In the genomic region with DNA sequence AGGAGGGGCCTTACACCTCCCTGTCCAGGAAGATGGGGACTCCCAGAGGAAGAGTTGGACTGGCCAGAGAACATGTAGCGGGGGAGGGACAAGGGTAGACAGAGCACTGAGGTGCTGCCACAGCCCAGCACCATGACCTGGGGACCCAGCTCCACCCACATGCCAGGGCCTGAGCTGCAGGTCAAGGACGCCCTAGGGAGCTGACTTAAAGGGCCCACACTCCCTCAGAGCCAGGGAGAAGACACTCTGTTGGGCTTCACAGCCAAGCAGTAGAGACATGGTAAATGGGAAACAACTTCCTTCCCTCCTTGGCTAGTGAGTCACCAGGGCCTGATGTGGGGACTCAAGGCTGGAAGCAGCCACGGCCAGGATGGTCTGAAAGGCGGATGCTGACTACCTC, we compare ENCODE assay signal across 16 mouse cellular contexts. TPM values are rescaled to one million over a fixed set of nuclear protein-coding genes. Genes with fewer than 3 reads are reported as not detected.
DNase-seq lines count a peak whose midpoint lies in the region; ATAC-seq and TF ChIP-seq lines count a peak whose summit lies in the region.
"Had no signal": no experiment of that assay in that cellular context is flagged by ENCODE, and none has a peak within 500 bp of the region (broad histone marks: within the 10 kb centered on the region; RNA-seq: fewer than 3 reads in every experiment).

No protein-coding gene starts in this region.

- no peak overlapping the region for H3K4me2 ChIP-seq in heart, postnatal 0 days (ENCODE audit: low read depth, low read length)
- H3K4me2 ChIP-seq in liver, embryonic 13.5 days, result peak overlapping the region; percentile 74; the same call in 1 of the 2 replicates
- H3K4me2 ChIP-seq in hindbrain, embryonic 13.5 days, result no peak overlapping the region
- H3K4me2 ChIP-seq: embryonic facial prominence, embryonic 13.5 days; lung, embryonic 15.5 days; neural tube, embryonic 12.5 days had no signal

- ATAC-seq in heart, postnatal 0 days (ENCODE audit: insufficient read depth, low read depth), result no peak
- ATAC-seq in liver, embryonic 13.5 days (ENCODE audit: low read depth), result no peak
- no peak for ATAC-seq in hindbrain, embryonic 13.5 days (ENCODE audit: low FRiP score)
- ATAC-seq: hindbrain, embryonic 16.5 days had no signal

- TF ChIP-seq CTCF in heart, postnatal 0 days (IDR thresholded peaks at IDR 0.05; ENCODE audit: low read depth), result no peak

- H3K27ac ChIP-seq in heart, postnatal 0 days (ENCODE audit: low read depth), result 0 out of 2 replicates have a peak overlapping the region, but pooled peaks have one; percentile 22
- peak overlapping the region; percentile 97 for H3K27ac ChIP-seq in liver, embryonic 13.5 days
- no peak overlapping the region for H3K27ac ChIP-seq in hindbrain, embryonic 13.5 days
- H3K27ac ChIP-seq: embryonic facial prominence, embryonic 13.5 days; lung, embryonic 15.5 days; neural tube, embryonic 12.5 days had no signal

- no peaks in the 10 kb centered on the region for H3K27me3 ChIP-seq in heart, postnatal 0 days (ENCODE audit: control insufficient read depth, insufficient read depth, low read length)
- H3K27me3 ChIP-seq in liver, embryonic 13.5 days, result no peaks in the 10 kb centered on the region
- 0 out of 2 replicates have a peak, but pooled peaks cover 3% of the 10 kb centered on the region for H3K27me3 ChIP-seq in hindbrain, embryonic 13.5 days
- H3K27me3 ChIP-seq: lung, embryonic 15.5 days; neural tube, embryonic 12.5 days had no signal

- no peak overlapping the region for H3K9ac ChIP-seq in heart, postnatal 0 days (replicated peaks; ENCODE audit: low read depth, low read length)
- H3K9ac ChIP-seq in liver, embryonic 13.5 days, result 0 out of 2 replicates have a peak overlapping the region, but pooled peaks have one; percentile 4
- H3K9ac ChIP-seq in hindbrain, embryonic 13.5 days, result no peak overlapping the region
- H3K9ac ChIP-seq: embryonic facial prominence, embryonic 13.5 days; lung, embryonic 15.5 days; neural tube, embryonic 12.5 days had no signal

- H3K4me1 ChIP-seq in heart, postnatal 0 days (ENCODE audit: control insufficient read depth, insufficient read depth), result peaks cover 41% of the 10 kb centered on the region
- peaks cover 99% of the 10 kb centered on the region for H3K4me1 ChIP-seq in liver, embryonic 13.5 days (replicated peaks)
- H3K4me1 ChIP-seq in hindbrain, embryonic 13.5 days (replicated peaks), result peaks cover 35% of the 10 kb centered on the region

- TF ChIP-seq EP300 in heart, postnatal 0 days (IDR thresholded peaks at IDR 0.05; ENCODE audit: low read depth), result no peak

- H3K36me3 ChIP-seq in heart, postnatal 0 days (replicated peaks; ENCODE audit: control insufficient read depth, insufficient read depth, low read length), result 0 out of 2 replicates have a peak, but pooled peaks cover 7% of the 10 kb centered on the region
- peaks cover 49% of the 10 kb centered on the region for H3K36me3 ChIP-seq in liver, embryonic 13.5 days
- H3K36me3 ChIP-seq in hindbrain, embryonic 13.5 days, result no peaks in the 10 kb centered on the region
- H3K36me3 ChIP-seq: lung, embryonic 15.5 days; neural tube, embryonic 12.5 days had no signal

- H3K9me3 ChIP-seq in heart, postnatal 0 days (replicated peaks; ENCODE audit: control insufficient read depth, low read length), result no peaks in the 10 kb centered on the region
- no peaks in the 10 kb centered on the region for H3K9me3 ChIP-seq in liver, embryonic 13.5 days (replicated peaks)
- no peaks in the 10 kb centered on the region for H3K9me3 ChIP-seq in hindbrain, embryonic 13.5 days
- H3K9me3 ChIP-seq: embryonic facial prominence, embryonic 13.5 days; lung, embryonic 15.5 days; neural tube, embryonic 12.5 days had no signal

- 69% methylated on average over 4 of the region's 4 CpGs for WGBS in heart, postnatal 0 days
- WGBS in liver, embryonic 13.5 days (ENCODE audit: insufficient replicate concordance), result 68% methylated on average over 4 of the region's 4 CpGs
- 86% methylated on average over 4 of the region's 4 CpGs for WGBS in hindbrain, embryonic 13.5 days

- H3K4me3 ChIP-seq in heart, postnatal 0 days (ENCODE audit: low read depth, low read length), result no peak overlapping the region
- no peak overlapping the region for H3K4me3 ChIP-seq in liver, embryonic 13.5 days (replicated peaks)
- H3K4me3 ChIP-seq in hindbrain, embryonic 13.5 days, result no peak overlapping the region
- H3K4me3 ChIP-seq: embryonic facial prominence, embryonic 13.5 days; lung, embryonic 15.5 days; neural tube, embryonic 12.5 days had no signal

- DNase-seq in adrenal gland, postnatal 14 days, result peak; percentile 57
- DNase-seq in adrenal gland, adult 18-20 months (ENCODE audit: low spot score in 2 of 2), result no peak
- DNase-seq in heart, postnatal 0 days (ENCODE audit: low spot score), result no peak
- DNase-seq in heart, postnatal 36 days, result no peak
- peak; percentile 60 for DNase-seq in 3T3-L1 (ENCODE audit: low read depth, low spot score)
- DNase-seq in liver, embryonic 13.5 days, result no peak
- DNase-seq in spleen, adult 12 weeks (ENCODE audit: low spot score), result no peak
- DNase-seq: cerebellum, adult 18-20 months; kidney, adult 8-10 months; left cerebral cortex, postnatal 4 days; right cerebral cortex, postnatal 14 days had no signal

- intact Hi-C loops in heart, postnatal 36 days (cut with DNase I), result no loop called here

RNA-seq across cellular contexts. Expression of a gene that starts 9.5 kb away (rescaled TPM):
- 46.4 and 53.1 TPM in 2 replicates for total RNA-seq in adrenal gland, postnatal 14 days (2021)
- 10 to 100 TPM; 41.8 to 53.9 TPM for total RNA-seq in adrenal gland, adult 18-20 months (2021)
- 9.4 and 31.8 TPM in 2 replicates for total RNA-seq in heart, postnatal 0 days (2014; rRNA removed; ENCODE audit: low replicate concordance)
- polyA plus RNA-seq in heart, postnatal 0 days (2015; fragmentation: Nextera tagmentation; extraction: Ambion mirVana), result 11.6 and 12.3 TPM in 2 replicates
- 10 to 100 TPM; 14.3 to 16.2 TPM for total RNA-seq in heart, postnatal 36 days (2021)
- 20.3 and 23.1 TPM in 2 replicates for polyA plus RNA-seq in liver, embryonic 13.5 days (2015; fragmentation: Nextera tagmentation; extraction: Ambion mirVana)
- 2.9 and 4.1 TPM in 2 replicates for polyA plus RNA-seq in hindbrain, embryonic 13.5 days (2015; fragmentation: Nextera tagmentation; extraction: Ambion mirVana)

RNA-seq across cellular contexts. Expression of a gene that starts 54.3 kb away (rescaled TPM):
- total RNA-seq in adrenal gland, postnatal 14 days (2021), result 19.6 and 21.5 TPM in 2 replicates
- total RNA-seq in adrenal gland, adult 18-20 months (2021), result 10 to 100 TPM; 14.9 to 20.8 TPM
- total RNA-seq in heart, postnatal 0 days (2014; rRNA removed; ENCODE audit: low replicate concordance), result 14.8 and 21.2 TPM in 2 replicates
- 3.8 TPM in 2 replicates for polyA plus RNA-seq in heart, postnatal 0 days (2015; fragmentation: Nextera tagmentation; extraction: Ambion mirVana)
- total RNA-seq in heart, postnatal 36 days (2021), result 10 to 100 TPM; 22.0 to 23.2 TPM
- polyA plus RNA-seq in liver, embryonic 13.5 days (2015; fragmentation: Nextera tagmentation; extraction: Ambion mirVana), result 1.2 and 1.3 TPM in 2 replicates
- polyA plus RNA-seq in hindbrain, embryonic 13.5 days (2015; fragmentation: Nextera tagmentation; extraction: Ambion mirVana), result 3.6 and 3.8 TPM in 2 replicates

Comparison
In these comparisons a context has a peak if more than half of its experiments do, and no peak if none do; other contexts are left out.
1. DNase-seq: peak in adrenal gland, postnatal 14 days (single experiment) and 3T3-L1 (single experiment); none in adrenal gland, adult 18-20 months (0 of 2), heart, postnatal 0 days (single experiment), heart, postnatal 36 days (0 of 2), liver, embryonic 13.5 days (single experiment) and spleen, adult 12 weeks (single experiment).